Mouse (Mus musculus): ENCODE measurements at regions not wholly inside any gene's neighbourhood (a gene's known extent, or its start where the extent isn't known, plus 50 kb on each side); places are given as distances from the start of the nearest gene placed in this dataset.

- H3K27ac ChIP-seq (ENCODE audit: insufficient read depth, low read depth) = no peak overlapping the region
- TF ChIP-seq USF1 (IDR thresholded peaks at IDR 0.05; ENCODE audit: low read depth, low read length) (no peak), CTCF (conservative IDR thresholded peaks at IDR 0.05 in 1 of 2, IDR thresholded peaks at IDR 0.05 in 1 of 2; ENCODE audit: low read depth in 2 of 2, low read length in 2 of 2) (no peak), MYC (IDR thresholded peaks at IDR 0.05; ENCODE audit: low read depth, low read length) (no peak), UBTF (IDR thresholded peaks at IDR 0.05; ENCODE audit: low read depth, low read length) (no peak), EP300 (IDR thresholded peaks at IDR 0.05; ENCODE audit: low read length) (no peak), CHD1 (IDR thresholded peaks at IDR 0.05; ENCODE audit: low read depth, low read length) (no peak), MAFK (IDR thresholded peaks at IDR 0.05; ENCODE audit: insufficient replicate concordance, low read length) (no peak), MEF2A (IDR thresholded peaks at IDR 0.05; ENCODE audit: borderline replicate concordance, low read depth, low read length) (no peak), SMC3 (IDR thresholded peaks at IDR 0.05; ENCODE audit: low read depth, low read length) (no peak), MXI1 (IDR thresholded peaks at IDR 0.05; ENCODE audit: low read depth, low read length) (no peak), CHD2 (IDR thresholded peaks at IDR 0.05; ENCODE audit: low read length) (no peak), ELF1 (IDR thresholded peaks at IDR 0.05; ENCODE audit: low read depth, low read length) (no peak), TCF12 (IDR thresholded peaks at IDR 0.05; ENCODE audit: low read depth, low read length) (no peak), MAZ (IDR thresholded peaks at IDR 0.05; ENCODE audit: low read depth, low read length) (no peak), IRF4 (IDR thresholded peaks at IDR 0.05; ENCODE audit: low read depth, low read length) (no peak), USF2 (conservative IDR thresholded peaks at IDR 0.05; ENCODE audit: low read depth, low read length) (no peak), ZC3H11A (IDR thresholded peaks at IDR 0.05; ENCODE audit: low read depth, low read length) (no peak), PAX5 (IDR thresholded peaks at IDR 0.05; ENCODE audit: low read length) (no peak), MAX (IDR thresholded peaks at IDR 0.05; ENCODE audit: low read length) (no peak), E2F4 (IDR thresholded peaks at IDR 0.05; ENCODE audit: insufficient replicate concordance, low read depth, low read length) (no peak)
- no peaks in the 10 kb centered on the region for H3K27me3 ChIP-seq (replicated peaks)
- no peak for DNase-seq (ENCODE audit: extremely low read depth)
- no peak overlapping the region for H3K4me3 ChIP-seq (replicated peaks in 1 of 3; ENCODE audit: low read depth in 2 of 3, low read length in 2 of 3, poor library complexity in 1 of 3)
- in situ Hi-C loops (cut with MboI; ENCODE audit: low pct_ligation_motif_present, low pct_unique_long_range_greater_than_20kb, low sequenced_read_pairs) = no loop called here
- no peaks in the 10 kb centered on the region for H3K4me1 ChIP-seq (ENCODE audit: control insufficient read depth in 1 of 2, insufficient read depth in 2 of 2)
- H3K9me3 ChIP-seq (replicated peaks; ENCODE audit: low read length) = peaks cover 72% of the 10 kb centered on the region
- no peak overlapping the region for H3K9ac ChIP-seq (ENCODE audit: insufficient read depth, low read depth)
- dilution Hi-C loops (cut with MboI; ENCODE audit: extremely low pct_ligation_motif_present, extremely low pct_unique_long_range_greater_than_20kb, low sequenced_read_pairs) = no loop called here
- no peaks in the 10 kb centered on the region for H3K79me2 ChIP-seq (replicated peaks; ENCODE audit: control insufficient read depth, extremely low read depth, insufficient read depth, poor library complexity, severe bottlenecking)
- H3K36me3 ChIP-seq (replicated peaks in 1 of 2; ENCODE audit: control insufficient read depth in 1 of 2, insufficient read depth in 1 of 2, low read length in 1 of 2) = no peaks in the 10 kb centered on the region
- H3K4me2 ChIP-seq (ENCODE audit: insufficient read depth, low read depth, poor library complexity, severe bottlenecking) = no peak overlapping the region
Measured at GRCm38 (mm10) chr15:40079872-40080271, 54.3 kb upstream of the 9330182O14Rik start.

Data from CH12.LX (cell line).